Mouse (Mus musculus): ENCODE results near the gene Rps21. TPM values are rescaled to one million over a fixed set of nuclear protein-coding genes. Genes with fewer than 3 reads are reported as not detected.
"Not testable (repeated sequence)": the region's sequence is repeated elsewhere in the genome, so short reads cannot be mapped to it uniquely, and the experiment has no call there.

Rps21 gene
- polyA plus RNA-seq, 1 experiment from 2014 or later: 393 TPM

DNA sequence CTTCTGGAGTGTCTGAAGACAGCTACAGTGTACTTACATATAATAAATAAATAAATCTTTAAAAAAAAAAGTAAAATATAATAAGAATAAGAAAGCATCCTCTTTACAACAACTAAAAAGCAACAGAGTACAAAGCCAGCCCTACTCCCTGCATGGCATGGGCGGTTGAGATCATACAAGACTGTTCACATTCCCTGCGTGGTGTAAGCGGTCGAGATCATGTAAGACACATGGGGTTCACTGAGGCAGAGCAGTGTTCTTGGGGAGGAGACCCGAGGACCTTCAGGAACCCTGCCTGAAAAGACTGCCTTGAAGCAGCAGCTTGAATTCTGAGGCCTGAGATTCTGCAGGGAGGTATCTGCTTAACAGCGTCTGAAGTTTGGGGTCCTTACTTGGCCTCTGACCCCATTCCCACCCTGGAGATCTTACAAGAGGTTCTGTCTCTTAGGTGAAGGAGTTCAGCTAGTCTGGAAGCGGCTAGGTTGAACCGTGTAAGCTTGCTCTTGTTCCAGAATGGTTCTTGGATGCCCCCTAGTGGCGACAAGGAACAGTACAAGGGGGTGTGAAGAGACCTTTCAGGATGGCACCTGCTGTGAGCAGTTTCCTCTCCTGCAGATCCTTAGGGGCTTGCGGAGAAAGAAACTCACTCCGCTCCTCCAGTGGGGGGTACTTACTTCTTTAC is 6.1 kb upstream of the Rps21 start:
- WGBS: 32% methylated on average over 11 of the region's 11 CpGs
- Histone ChIP-seq H3K4me3 (no peak overlapping the region), H3K9me3 (no peaks in the 10 kb centered on the region), H3K4me2 (replicated peaks) (no peak overlapping the region), H3K27me3 (no peaks in the 10 kb centered on the region), H3K27ac (replicated peaks) (no peak overlapping the region), H3K36me3 (no peaks in the 10 kb centered on the region), H3K9ac (replicated peaks) (no peak overlapping the region), H3K4me1 (peaks cover 3% of the 10 kb centered on the region)
- peak; percentile 84 for ATAC-seq (ENCODE audit: low FRiP score, low read depth)

DNA sequence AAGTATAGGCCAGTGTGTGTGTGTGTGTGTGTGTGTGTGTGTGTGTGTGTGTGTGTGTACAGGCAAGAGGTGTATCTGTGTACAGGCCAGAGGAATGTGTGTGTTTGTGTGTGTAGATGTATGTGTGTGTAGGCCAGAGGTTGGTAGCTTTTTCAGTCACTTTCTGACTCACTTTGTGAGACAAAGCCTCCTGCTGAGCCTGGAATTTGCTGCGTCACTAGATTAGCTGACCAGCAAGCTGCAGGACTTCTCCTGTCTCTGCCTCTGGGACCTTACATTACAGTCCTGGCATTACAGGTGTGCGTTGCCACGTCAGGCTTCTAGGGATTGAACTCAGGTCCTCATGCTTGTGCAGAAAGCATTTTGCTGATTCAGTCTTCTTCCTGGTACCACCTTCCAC is 5.3 kb upstream of the Rps21 start:
- no peak overlapping the region for H3K27ac ChIP-seq (replicated peaks)
- peak; percentile 31; the same call in 1 of the 2 replicates for ATAC-seq (ENCODE audit: low FRiP score, low read depth)

DNA sequence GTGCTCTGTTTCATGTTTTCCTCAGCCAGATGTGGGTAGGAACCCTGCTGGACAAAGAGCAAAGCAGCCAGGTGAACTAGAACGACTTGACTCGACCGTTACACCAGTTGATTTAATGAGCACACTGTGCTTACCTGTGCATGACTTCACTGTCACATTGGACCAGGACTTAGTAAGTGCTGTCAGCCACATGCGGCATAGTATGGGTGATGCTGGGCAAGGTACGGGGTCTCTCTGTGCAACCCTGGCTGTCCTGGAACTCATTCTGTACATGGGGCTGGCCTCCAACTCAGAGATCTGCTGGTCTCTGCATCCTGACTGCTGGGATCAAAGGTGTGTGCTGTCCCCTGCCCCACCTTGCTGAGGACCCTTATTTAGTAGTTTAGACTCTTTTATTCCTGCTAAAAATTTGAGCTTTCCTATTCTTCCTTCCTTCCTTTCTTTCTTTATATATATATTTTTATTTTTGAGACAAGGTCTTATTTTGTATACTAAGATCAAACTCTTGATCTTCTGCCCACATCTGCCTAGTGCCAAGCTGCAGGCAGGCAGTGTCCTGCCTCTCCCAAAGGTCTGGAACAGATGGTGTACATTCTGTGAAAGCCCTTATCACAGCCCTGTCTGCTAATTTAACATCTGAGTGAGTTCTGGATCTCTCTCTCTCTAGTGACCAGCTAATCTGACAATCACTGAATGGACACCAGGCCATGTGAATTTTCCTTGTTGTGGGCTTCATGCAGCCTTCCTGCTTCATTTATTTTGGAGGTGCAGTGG is 2.6 kb upstream of the Rps21 start:
- H3K4me3 ChIP-seq: no peak overlapping the region
- peaks cover 13% of the 10 kb centered on the region for H3K36me3 ChIP-seq
- ATAC-seq (ENCODE audit: low FRiP score, low read depth): no peak
- no peak overlapping the region for H3K9ac ChIP-seq (replicated peaks)
- no peak overlapping the region for H3K27ac ChIP-seq (replicated peaks)
- H3K4me1 ChIP-seq: peaks cover 15% of the 10 kb centered on the region
- H3K27me3 ChIP-seq: no peaks in the 10 kb centered on the region
- no peak overlapping the region for H3K4me2 ChIP-seq (replicated peaks)
- H3K9me3 ChIP-seq: no peaks in the 10 kb centered on the region
- 94% methylated on average over 5 of the region's 5 CpGs for WGBS

More for the DNA sequence above, 5.3 kb upstream of the Rps21 start:
- 41% methylated on average over 3 of the region's 3 CpGs for WGBS
- H3K27me3 ChIP-seq: no peaks in the 10 kb centered on the region
- H3K36me3 ChIP-seq: no peaks in the 10 kb centered on the region
- H3K4me2 ChIP-seq (replicated peaks): no peak overlapping the region
- H3K9ac ChIP-seq (replicated peaks): no peak overlapping the region
- no peak overlapping the region for H3K4me3 ChIP-seq
- no peaks in the 10 kb centered on the region for H3K9me3 ChIP-seq
- peaks cover 7% of the 10 kb centered on the region for H3K4me1 ChIP-seq

DNA sequence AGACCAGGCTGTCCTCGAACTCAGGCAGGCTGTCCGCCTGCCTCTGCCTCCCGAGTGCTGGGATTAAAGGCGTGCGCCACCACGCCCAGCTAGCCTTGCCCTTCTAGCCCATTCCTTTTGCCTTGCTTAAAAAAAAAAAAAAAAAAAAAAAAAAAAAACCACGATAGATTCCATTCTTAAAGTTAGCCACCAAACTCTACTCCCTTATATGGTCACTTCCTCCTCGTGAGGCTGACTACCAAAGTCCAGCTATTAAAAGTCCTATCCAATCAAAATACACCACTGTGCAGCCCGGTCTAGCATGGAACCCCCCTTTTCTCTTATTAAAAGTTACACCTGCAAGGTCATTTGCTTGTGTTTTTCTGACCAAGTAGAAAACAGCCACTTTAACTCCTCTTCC is 1.5 kb upstream of the Rps21 start:
- WGBS: 95% methylated on average over 9 of the region's 9 CpGs
- H3K27ac ChIP-seq (replicated peaks): no peak overlapping the region
- no peak overlapping the region for H3K9ac ChIP-seq (replicated peaks)
- peaks cover 15% of the 10 kb centered on the region for H3K4me1 ChIP-seq
- ATAC-seq (ENCODE audit: low FRiP score, low read depth): no peak
- peak overlapping the region; percentile 89 for H3K4me2 ChIP-seq (replicated peaks)
- peak overlapping the region; percentile 88 for H3K4me3 ChIP-seq
- H3K36me3 ChIP-seq: peaks cover 24% of the 10 kb centered on the region
- H3K27me3 ChIP-seq: no peaks in the 10 kb centered on the region
- H3K9me3 ChIP-seq: no peaks in the 10 kb centered on the region

DNA sequence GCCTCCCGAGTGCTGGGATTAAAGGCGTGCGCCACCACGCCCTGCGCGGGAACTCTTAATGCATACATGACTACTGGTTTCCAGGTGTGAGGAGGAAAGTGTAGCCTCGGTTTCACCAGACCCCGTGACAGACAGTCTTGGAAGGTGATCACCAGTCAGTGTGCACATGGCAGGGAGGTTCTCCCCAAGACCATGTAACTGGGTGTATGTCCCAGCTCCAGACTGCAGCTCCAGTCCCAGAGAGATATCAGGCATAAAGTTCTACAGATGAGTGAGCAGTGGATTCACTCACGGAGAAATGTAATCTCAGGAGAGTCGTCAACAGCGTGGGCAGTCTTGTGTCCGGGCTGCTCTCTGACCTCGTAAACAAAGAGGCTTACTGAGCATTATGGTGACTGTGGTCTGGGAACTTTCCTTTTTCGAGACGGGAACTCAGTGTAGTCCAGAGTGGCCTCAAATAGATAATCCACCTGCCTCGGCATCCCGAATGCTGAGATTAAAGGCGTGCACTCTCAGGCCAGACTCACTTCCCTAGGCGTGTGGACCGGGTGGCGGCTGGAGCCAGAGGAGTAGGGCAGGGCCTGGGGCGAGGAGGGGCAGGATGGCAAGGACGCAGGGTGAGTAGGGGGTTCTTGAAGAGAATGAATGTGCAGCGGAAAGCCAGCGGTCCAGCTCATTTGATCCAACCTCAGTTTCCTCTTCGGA is 729 bp upstream of the Rps21 start:
- Histone ChIP-seq H3K9me3 (no peaks in the 10 kb centered on the region), H3K4me3 (peak overlapping the region; percentile 88), H3K36me3 (peaks cover 31% of the 10 kb centered on the region), H3K9ac (replicated peaks) (peak overlapping the region; percentile 89), H3K4me1 (peaks cover 15% of the 10 kb centered on the region), H3K27ac (replicated peaks) (peak overlapping the region; percentile 95), H3K27me3 (no peaks in the 10 kb centered on the region), H3K4me2 (replicated peaks) (peak overlapping the region; percentile 89)
- ATAC-seq (ENCODE audit: low FRiP score, low read depth): peak; percentile 70
- WGBS: 25% methylated on average over 26 of the region's 26 CpGs

DNA sequence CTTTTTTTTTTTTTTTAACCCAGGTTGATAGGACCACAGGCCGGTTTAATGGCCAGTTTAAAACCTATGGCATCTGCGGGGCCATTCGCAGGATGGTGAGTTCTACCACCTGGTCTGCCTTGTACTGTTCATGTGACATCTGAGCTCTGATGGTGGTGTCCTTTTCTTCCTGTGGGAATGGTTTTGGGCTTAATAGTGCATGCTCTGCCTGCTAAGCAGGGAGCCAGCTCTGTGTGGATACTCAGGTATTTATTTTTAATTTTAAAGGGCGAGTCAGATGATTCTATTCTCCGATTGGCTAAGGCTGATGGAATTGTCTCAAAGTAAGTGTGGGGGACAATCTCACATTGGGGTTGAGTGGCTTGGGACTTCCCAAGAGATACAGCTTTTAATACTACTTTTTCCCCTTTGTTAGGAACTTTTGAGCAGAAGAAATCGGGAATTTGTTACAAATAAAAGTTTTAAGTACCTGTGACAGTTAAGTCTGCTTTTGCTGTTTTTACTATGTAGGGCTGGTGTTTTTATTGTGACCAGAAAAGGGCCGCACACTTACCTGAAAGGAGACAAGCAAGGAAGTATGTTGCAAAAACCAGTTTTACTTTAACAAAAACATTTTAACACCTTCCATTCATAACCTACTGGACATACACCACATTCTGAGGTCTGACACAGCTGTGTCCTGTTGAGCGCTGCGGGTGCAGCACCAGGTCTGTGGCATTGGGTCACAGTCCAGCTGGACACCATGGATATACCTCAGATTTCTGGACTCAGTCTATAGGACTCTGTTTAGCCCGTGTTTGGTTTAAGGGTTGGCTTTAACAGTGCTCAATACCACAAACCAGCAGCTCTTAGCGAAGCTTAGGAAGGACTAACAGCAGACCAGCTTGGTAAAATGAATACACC is 1.0 kb downstream of the Rps21 start:
- Histone ChIP-seq H3K36me3 (peaks cover 49% of the 10 kb centered on the region), H3K4me1 (peaks cover 15% of the 10 kb centered on the region), H3K9me3 (no peaks in the 10 kb centered on the region), H3K9ac (replicated peaks) (peak overlapping the region; percentile 92), H3K4me2 (replicated peaks) (peak overlapping the region; percentile 65), H3K27me3 (no peaks in the 10 kb centered on the region), H3K27ac (replicated peaks) (peak overlapping the region; percentile 95), H3K4me3 (peak overlapping the region; percentile 88)
- WGBS: 55% methylated on average over 11 of the region's 11 CpGs
- ATAC-seq (ENCODE audit: low FRiP score, low read depth): no peak

DNA sequence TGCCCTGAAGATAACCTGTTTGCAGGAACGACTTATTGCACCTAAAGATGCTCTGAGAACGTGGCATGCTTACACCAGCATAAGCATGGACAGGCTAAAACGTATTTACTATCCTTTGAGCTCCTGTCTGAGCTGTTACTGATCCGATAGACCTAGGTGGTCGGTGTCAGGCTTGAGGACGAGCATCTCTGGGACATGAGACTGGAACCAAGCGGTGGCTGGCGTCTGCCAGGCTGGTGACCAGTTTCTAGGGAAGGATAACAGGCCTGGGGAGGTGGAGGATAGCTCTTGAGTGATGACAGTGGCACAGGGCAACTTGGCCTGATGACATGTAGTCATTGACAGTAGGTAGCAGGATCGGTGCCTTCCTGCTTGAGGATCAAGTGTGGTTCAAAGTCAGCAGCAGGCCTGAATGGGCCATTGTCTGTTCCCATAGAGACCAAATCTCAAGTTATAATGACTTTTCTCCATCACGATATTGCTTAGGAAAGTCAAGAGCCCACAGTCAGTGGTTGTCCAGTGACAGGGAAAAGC is 1.8 kb downstream of the Rps21 start:
- not testable (repeated sequence) for H3K9me3 ChIP-seq; H3K4me3 ChIP-seq; ATAC-seq (ENCODE audit: low FRiP score, low read depth); H3K4me2 ChIP-seq (replicated peaks); H3K27me3 ChIP-seq; H3K9ac ChIP-seq (replicated peaks); H3K27ac ChIP-seq (replicated peaks)
- Histone ChIP-seq H3K4me1 (peaks cover 15% of the 10 kb centered on the region), H3K36me3 (peaks cover 57% of the 10 kb centered on the region)
- 82% methylated on average over 10 of the region's 10 CpGs for WGBS

DNA sequence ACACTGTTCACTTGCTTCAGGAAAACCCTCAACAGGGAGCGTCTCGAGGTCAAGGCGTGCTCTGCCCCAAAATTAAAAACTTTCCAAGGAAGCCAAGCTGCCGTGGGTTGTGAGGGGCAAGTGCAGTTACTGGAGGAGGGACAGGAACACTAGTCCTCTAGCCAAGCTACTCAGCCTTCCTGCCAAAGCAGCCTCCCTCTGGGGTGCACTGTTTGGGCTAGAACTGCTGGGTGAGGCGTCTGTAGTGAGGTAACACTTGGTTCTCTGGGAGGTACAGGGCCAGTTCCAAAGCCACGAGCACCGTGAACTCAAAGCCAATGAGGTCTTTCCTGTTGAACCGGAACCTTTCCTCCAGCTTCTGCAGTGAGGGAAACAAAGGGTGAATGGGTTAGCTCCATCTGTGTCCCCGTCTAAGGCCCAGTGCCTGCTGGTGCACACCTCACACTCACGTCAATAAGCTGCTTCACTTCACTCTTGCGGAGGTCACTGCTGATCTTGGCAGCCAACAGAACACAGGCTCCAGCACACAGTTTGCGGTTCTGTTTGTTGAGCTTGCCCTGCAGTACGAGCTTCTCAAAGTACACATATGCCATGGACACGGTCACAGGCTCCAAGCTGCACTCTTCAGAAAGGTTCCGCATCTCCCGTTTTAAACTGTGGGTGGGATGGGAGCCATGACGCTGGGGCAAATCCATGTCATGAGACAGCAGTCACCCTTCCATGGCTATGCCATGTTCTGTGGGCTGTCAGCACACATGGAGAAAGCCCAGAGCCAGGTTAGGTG is 2.8 kb downstream of the Rps21 start:
- H3K27me3 ChIP-seq; H3K4me3 ChIP-seq; H3K9me3 ChIP-seq; ATAC-seq (ENCODE audit: low FRiP score, low read depth); H3K9ac ChIP-seq (replicated peaks); H3K4me2 ChIP-seq (replicated peaks); H3K27ac ChIP-seq (replicated peaks): not testable (repeated sequence)
- Histone ChIP-seq H3K36me3 (peaks cover 60% of the 10 kb centered on the region), H3K4me1 (peaks cover 15% of the 10 kb centered on the region)
- WGBS: 72% methylated on average over 17 of the region's 17 CpGs

DNA sequence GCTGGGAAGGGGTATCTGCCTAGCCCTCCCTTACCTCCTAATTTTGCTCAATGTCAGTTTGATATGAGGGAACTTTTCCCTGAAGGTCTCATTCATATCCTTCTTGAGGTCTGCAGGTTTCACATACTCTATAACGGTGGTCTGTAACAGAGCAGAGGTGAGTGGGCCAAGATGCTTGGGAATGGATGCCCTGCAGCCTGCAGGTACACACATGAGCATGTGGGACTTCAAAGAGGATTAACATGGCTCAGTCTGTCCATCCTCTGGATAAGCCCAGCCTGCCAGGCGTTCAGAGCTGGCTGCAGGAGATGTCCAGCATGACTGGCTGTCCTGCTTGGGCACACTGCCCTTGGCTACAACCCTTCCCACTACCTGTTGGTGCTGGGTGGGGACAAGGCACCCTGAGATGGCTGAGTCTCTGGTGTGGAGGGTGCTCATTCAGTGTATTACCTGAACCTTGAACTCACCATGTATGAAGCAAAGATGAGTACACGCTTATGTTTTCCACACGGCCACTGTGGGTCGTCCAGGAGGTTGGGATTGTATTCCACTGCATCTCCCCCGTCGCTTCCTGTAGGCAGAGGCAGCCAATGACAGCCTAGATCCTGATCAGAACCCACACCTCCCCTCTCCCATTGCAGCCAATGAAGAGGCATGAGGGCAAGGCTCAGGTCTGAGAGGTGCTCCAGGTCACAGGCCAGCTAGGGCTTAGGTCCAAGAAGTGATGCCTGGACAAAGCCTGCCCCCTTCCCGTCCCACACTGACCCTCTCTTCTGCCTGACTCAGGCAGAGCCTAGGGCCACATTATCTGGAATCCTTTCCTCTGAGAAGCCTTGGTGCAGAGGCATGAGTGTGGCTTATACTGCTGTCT is 3.7 kb downstream of the Rps21 start:
- Histone ChIP-seq H3K9me3 (no peaks in the 10 kb centered on the region), H3K4me2 (replicated peaks) (no peak overlapping the region), H3K36me3 (peaks cover 64% of the 10 kb centered on the region), H3K9ac (replicated peaks) (no peak overlapping the region), H3K4me1 (peaks cover 14% of the 10 kb centered on the region), H3K4me3 (no peak overlapping the region), H3K27me3 (no peaks in the 10 kb centered on the region), H3K27ac (replicated peaks) (no peak overlapping the region)
- no peak for ATAC-seq (ENCODE audit: low FRiP score, low read depth)
- WGBS: 66% methylated on average over 8 of the region's 8 CpGs

DNA sequence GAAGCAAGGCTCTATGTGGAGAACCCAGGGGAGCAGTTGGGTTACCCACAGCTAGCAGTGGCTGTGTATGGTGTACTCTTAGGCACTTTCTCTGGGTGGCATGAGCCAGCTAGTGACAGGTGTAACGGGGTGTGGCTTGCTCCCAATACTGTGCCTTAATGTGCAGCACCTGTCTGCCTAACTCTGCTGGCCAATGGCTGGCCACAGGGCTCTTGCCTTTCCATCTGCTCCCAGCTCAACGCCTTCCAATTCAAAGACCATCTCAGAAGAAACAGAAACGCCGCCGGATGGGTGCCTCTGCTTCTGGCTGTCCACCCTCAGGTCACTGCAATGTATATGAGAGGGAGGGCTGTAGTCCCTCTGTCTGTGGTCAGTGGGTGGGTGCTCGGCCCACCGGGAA is 4.7 kb downstream of the Rps21 start:
- 94% methylated on average over 7 of the region's 7 CpGs for WGBS
- Histone ChIP-seq H3K27ac (replicated peaks) (no peak overlapping the region), H3K4me2 (replicated peaks) (no peak overlapping the region), H3K4me1 (peaks cover 8% of the 10 kb centered on the region), H3K9me3 (no peaks in the 10 kb centered on the region), H3K9ac (replicated peaks) (no peak overlapping the region), H3K27me3 (no peaks in the 10 kb centered on the region), H3K4me3 (no peak overlapping the region), H3K36me3 (peaks cover 74% of the 10 kb centered on the region)
- ATAC-seq (ENCODE audit: low FRiP score, low read depth): no peak
